Mouse (Mus musculus): ENCODE measurements around the gene Ccdc126.

GRCm38 (mm10) chr6:49280942-49281341, 38.1 kb upstream of the Ccdc126 start:
- TF ChIP-seq CTCF (IDR thresholded peaks at IDR 0.05; ENCODE audit: low read depth, low read length) (no peak), POLR2A (IDR thresholded peaks at IDR 0.05; ENCODE audit: extremely low read depth, insufficient read depth, low read length) (no peak)
